Mouse (Mus musculus) liver, adult 2 months (tissue): ENCODE measurements around the gene Klhdc7b.

ENCODE experiments used
- CTCF ChIP-seq: fragments of 200-500 bp; IDR thresholded peaks from 2 replicates; pipeline ENCODE4 v1.5.1; 2011; ENCODE audit warnings: low read depth, low read length, control low read depth
- POLR2A ChIP-seq: fragments of 200-500 bp; IDR thresholded peaks from 2 replicates; pipeline ENCODE4 v1.6.1; 2011; ENCODE audit warnings: low read length, control low read depth; ENCODE audit not compliant: insufficient read depth; ENCODE audit errors: extremely low read depth

DNA sequence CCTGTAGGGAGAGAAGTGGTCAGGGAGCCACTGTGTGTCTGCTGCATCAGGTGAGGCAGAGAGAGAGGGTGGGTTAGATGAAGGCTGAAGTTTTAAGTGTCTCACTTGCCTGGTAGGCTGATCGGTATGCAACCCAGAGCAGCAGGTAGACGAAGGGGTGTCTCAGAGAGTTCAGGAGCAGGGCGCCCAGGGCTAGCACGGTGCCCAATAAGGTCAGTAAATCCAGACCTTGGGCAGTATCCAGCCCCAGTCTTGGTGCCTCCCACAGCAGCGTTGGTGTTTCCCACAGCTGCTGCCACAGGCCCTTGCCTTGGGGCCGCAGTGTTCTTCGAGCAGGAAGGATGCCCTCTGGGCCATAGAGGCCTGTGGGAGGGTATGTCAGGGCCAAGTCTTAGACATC is 30.3 kb upstream of the Klhdc7b start:
- TF ChIP-seq CTCF (no peak), POLR2A (no peak)
